Mouse (Mus musculus): Measurements from ENCODE around the gene Whamm.

Gene Whamm

GRCm38 (mm10) chr7:81563506-81564015, 7.5 kb upstream of the Whamm start:
- DNase-seq (ENCODE audit: low spot score in 2 of 2) = no peak

- no peak for DNase-seq (ENCODE audit: low spot score in 2 of 2)
Measured at GRCm38 (mm10) chr7:81564766-81565165, 6.3 kb upstream of the Whamm start.

- no peak for DNase-seq (ENCODE audit: low spot score in 2 of 2)
Measured at GRCm38 (mm10) chr7:81565381-81566055, 5.5 kb upstream of the Whamm start.

- DNase-seq (ENCODE audit: low spot score in 2 of 2) = no peak
Measured at GRCm38 (mm10) chr7:81566332-81566731, 4.7 kb upstream of the Whamm start.

- no peak for DNase-seq (ENCODE audit: low spot score in 2 of 2)
Measured at GRCm38 (mm10) chr7:81566892-81567291, 4.2 kb upstream of the Whamm start, which contains the start of gene Fsd2. Gene Fsd2, minus strand, starts transcription at chr7:81566944.

- no peak for DNase-seq (ENCODE audit: low spot score in 2 of 2)
Measured at GRCm38 (mm10) chr7:81567396-81567795, 3.7 kb upstream of the Whamm start.

- no peak for DNase-seq (ENCODE audit: low spot score in 2 of 2)
Measured at GRCm38 (mm10) chr7:81569851-81570250, 1.2 kb upstream of the Whamm start.

GRCm38 (mm10) chr7:81570271-81570670, 795 bp upstream of the Whamm start:
- no peak for DNase-seq (ENCODE audit: low spot score in 2 of 2)

- no peak for DNase-seq (ENCODE audit: low spot score in 2 of 2)
Measured at GRCm38 (mm10) chr7:81570752-81571107, 336 bp upstream of the Whamm start.

GRCm38 (mm10) chr7:81571941-81572441, 925 bp downstream of the Whamm start:
- no peak for DNase-seq (ENCODE audit: low spot score in 2 of 2)

- no peak for DNase-seq (ENCODE audit: low spot score in 2 of 2)
Measured at GRCm38 (mm10) chr7:81572610-81573268, 1.7 kb downstream of the Whamm start.

- DNase-seq (ENCODE audit: low spot score in 2 of 2) = no peak
Measured at GRCm38 (mm10) chr7:81573397-81573796, 2.3 kb downstream of the Whamm start.

- no peak for DNase-seq (ENCODE audit: low spot score in 2 of 2)
Measured at GRCm38 (mm10) chr7:81573821-81574220, 2.8 kb downstream of the Whamm start.

GRCm38 (mm10) chr7:81575606-81576005, 4.5 kb downstream of the Whamm start:
- DNase-seq (ENCODE audit: low spot score in 2 of 2) = no peak

GRCm38 (mm10) chr7:81577872-81578271, 6.8 kb downstream of the Whamm start:
- no peak for DNase-seq (ENCODE audit: low spot score in 2 of 2)

- DNase-seq (ENCODE audit: low spot score in 2 of 2) = no peak
Measured at GRCm38 (mm10) chr7:81578413-81578812, 7.3 kb downstream of the Whamm start.

- DNase-seq (ENCODE audit: low spot score in 2 of 2) = no peak
Measured at GRCm38 (mm10) chr7:81579312-81579711, 8.2 kb downstream of the Whamm start.

- no peak for DNase-seq (ENCODE audit: low spot score in 2 of 2)
Measured at GRCm38 (mm10) chr7:81583512-81583911, 12.4 kb downstream of the Whamm start.

GRCm38 (mm10) chr7:81585326-81585725, 14.3 kb downstream of the Whamm start:
- no peak for DNase-seq (ENCODE audit: low spot score in 2 of 2)

GRCm38 (mm10) chr7:81587238-81587637, 16.2 kb downstream of the Whamm start:
- DNase-seq (ENCODE audit: low spot score in 2 of 2) = no peak

- no peak for DNase-seq (ENCODE audit: low spot score in 2 of 2)
Measured at GRCm38 (mm10) chr7:81592686-81593085, 21.6 kb downstream of the Whamm start.

GRCm38 (mm10) chr7:81593387-81593786, 22.3 kb downstream of the Whamm start:
- DNase-seq (ENCODE audit: low spot score in 2 of 2) = no peak

- DNase-seq (ENCODE audit: low spot score in 2 of 2) = no peak
Measured at GRCm38 (mm10) chr7:81595056-81595455, 24.0 kb downstream of the Whamm start.

All from frontal cortex, postnatal 10 days (tissue).